Mouse (Mus musculus) forebrain, embryonic 11.5 days (tissue): Measurements from ENCODE around the gene Rtn4ip1. TPM values are rescaled to one million over a fixed set of nuclear protein-coding genes. Genes with fewer than 3 reads are reported as not detected.

Source experiments
- ATAC-seq: fragments of 200-750 bp; cut with Nextera tagmentation; replicated peaks from 2 replicates; pipeline ENCODE4 v1.8.0; 2017; ENCODE audit warnings: moderate TSS enrichment; ENCODE audit not compliant: low FRiP score
- DNase-seq: peaks from one replicate; pipeline ENCODE4 v3.0.0-alpha.2; 2017; ENCODE audit warnings: low spot score
- H3K27ac ChIP-seq: fragments of 300-500 bp; sonication (generic); 2 replicates; pipeline ENCODE4 v1.5.1; 2014; ENCODE audit warnings: low read depth, low read length
- H3K27me3 ChIP-seq: fragments of 300-500 bp; sonication (generic); 2 replicates; pipeline ENCODE4 v1.6.1; 2014; ENCODE audit warnings: mild to moderate bottlenecking, low read length, mixed read lengths; ENCODE audit not compliant: control insufficient read depth, insufficient read depth
- H3K36me3 ChIP-seq: fragments of 300-500 bp; sonication (generic); 2 replicates; pipeline ENCODE4 v1.6.1; 2014; ENCODE audit warnings: mild to moderate bottlenecking, low read length, moderate library complexity, mixed read lengths; ENCODE audit not compliant: control insufficient read depth, insufficient read depth
- H3K4me1 ChIP-seq: fragments of 300-500 bp; sonication (generic); replicated peaks from 2 replicates; pipeline ENCODE4 v1.6.1; 2014; ENCODE audit warnings: low read length, mixed read lengths; ENCODE audit not compliant: control insufficient read depth, insufficient read depth
- H3K4me2 ChIP-seq: fragments of 300-500 bp; sonication (generic); 2 replicates; pipeline ENCODE4 v1.6.1; 2014; ENCODE audit warnings: low read depth, mild to moderate bottlenecking, low read length, moderate library complexity, mixed read lengths; ENCODE audit not compliant: severe bottlenecking
- H3K4me3 ChIP-seq: fragments of 300-500 bp; sonication (generic); 2 replicates; pipeline ENCODE4 v1.5.1; 2014; ENCODE audit warnings: low read depth, low read length
- H3K9ac ChIP-seq: fragments of 300-500 bp; sonication (generic); 2 replicates; pipeline ENCODE4 v1.6.1; 2014; ENCODE audit warnings: low read length
- H3K9me3 ChIP-seq: fragments of 300-500 bp; sonication (generic); 2 replicates; pipeline ENCODE4 v1.6.1; 2016; ENCODE audit warnings: low read length, mixed read lengths; ENCODE audit not compliant: control insufficient read depth
- WGBS: fragments of 180-500 bp; shearing (Covaris S2); extraction: QIAGEN DNeasy Blood & Tissue Kit; methylation state at CpG from one replicate; pipeline ENCODE4 v1.1.7; 2014; 5-methylcytosine and 5-hydroxymethylcytosine counted together
- polyA plus RNA-seq: library from polyadenylated mRNA; unstranded; fragments of >200 nt; fragmentation: Nextera tagmentation; extraction: Ambion mirVana; gene quantifications from 2 replicates; pipeline ENCODE4 v1.2.1, GENCODE M21; 2014

Rtn4ip1 gene
- polyA plus RNA-seq, 1 experiment from 2014 or later, result 20.7 TPM

DNA sequence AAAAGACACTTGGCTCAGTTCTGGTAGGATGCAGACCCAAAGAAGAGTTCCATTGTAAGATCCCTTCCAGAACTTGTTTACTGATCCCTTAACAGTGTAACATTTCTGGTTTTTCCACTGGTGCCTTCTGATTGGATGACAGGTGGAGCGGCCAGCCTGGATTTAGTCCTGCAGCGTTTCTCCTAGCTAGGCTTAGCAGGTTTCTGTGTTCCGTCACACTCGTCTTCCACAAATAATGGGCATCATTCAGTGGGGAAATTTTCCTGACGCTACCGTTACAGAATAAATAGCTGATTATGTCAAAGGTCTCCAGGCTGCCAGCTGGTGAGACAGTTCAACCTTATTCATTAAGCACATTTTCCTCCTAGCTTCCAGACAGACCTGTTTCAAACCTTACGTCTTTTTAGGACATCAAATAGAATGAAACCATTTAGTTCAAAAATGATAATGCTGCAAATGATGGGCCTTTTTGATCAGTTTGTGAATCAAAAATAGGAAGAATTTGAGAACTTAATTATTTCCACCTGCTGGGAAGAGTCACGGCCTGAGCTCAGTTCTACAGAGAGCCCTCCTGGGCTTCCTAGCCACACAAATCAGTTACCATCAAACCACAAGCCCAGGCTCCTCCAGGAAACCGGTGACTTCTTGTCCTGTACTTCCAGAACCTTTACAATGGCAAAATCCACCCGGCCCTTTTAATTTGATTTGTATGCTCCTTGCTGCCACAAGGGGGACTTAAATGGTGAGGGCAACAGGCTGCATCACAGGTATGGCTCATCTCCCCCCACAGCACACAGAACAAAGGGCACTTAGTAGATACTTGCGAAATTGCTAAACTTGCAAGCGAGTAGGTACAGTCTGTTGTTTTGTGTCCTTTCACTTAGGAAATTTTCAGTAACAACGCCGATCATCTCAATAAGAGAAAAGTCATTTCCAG, 100.7 kb downstream of the Rtn4ip1 start:
- WGBS, result 20% methylated on average over 14 of the region's 14 CpGs
- H3K9me3 ChIP-seq, result no peaks in the 10 kb centered on the region
- H3K27me3 ChIP-seq, result peaks cover 52% of the 10 kb centered on the region
- no peaks in the 10 kb centered on the region for H3K36me3 ChIP-seq
- no peak overlapping the region for H3K4me2 ChIP-seq
- H3K9ac ChIP-seq, result no peak overlapping the region
- H3K27ac ChIP-seq, result no peak overlapping the region
- H3K4me1 ChIP-seq, result peaks cover 6% of the 10 kb centered on the region; the same call in 1 of the 2 replicates
- ATAC-seq, result no peak
- no peak overlapping the region for H3K4me3 ChIP-seq
- no peak for DNase-seq

GRCm38 (mm10) chr10:44002995-44003524, 101.5 kb downstream of the Rtn4ip1 start:
- no peaks in the 10 kb centered on the region for H3K9me3 ChIP-seq
- no peak overlapping the region for H3K9ac ChIP-seq
- H3K27ac ChIP-seq, result no peak overlapping the region
- H3K36me3 ChIP-seq, result no peaks in the 10 kb centered on the region
- WGBS, result 3% methylated on average over 11 of the region's 11 CpGs
- H3K4me3 ChIP-seq, result peak overlapping the region; percentile 37
- H3K27me3 ChIP-seq, result peaks cover 54% of the 10 kb centered on the region
- peaks cover 6% of the 10 kb centered on the region; the same call in 1 of the 2 replicates for H3K4me1 ChIP-seq
- DNase-seq (no peak), ATAC-seq (no peak)
- H3K4me2 ChIP-seq, result peak overlapping the region; percentile 60

DNA sequence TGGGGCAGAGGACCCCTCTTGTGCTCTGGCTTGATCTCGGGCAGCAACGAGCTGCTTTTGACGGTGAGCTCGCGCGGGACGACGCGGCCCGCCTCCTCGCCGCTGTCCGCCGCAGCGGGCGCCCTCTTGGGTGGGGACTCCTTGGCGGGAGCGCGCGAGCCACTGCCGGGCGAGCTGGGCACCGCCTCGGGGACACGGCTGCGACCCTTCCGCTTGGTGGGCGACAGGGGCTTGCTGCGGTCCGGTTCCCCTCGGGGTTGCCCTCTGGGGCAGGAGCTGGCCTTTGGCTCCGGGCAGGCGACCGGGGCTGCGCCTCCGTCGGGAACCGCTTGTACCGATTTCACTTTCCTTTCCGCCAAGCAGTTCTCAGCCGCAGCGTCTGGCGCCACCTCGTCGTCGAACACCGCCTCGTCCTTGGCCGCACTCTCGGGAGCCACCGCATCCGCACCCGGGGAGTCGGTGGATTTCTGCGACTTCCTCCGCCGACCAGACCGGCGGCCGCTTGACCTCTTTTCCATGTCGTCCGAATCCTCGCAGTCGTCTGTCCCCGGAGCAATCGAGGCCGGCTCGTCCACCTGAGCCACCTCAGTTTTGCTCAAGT, 102.0 kb downstream of the Rtn4ip1 start:
- H3K4me1 ChIP-seq, result peaks cover 6% of the 10 kb centered on the region; the same call in 1 of the 2 replicates
- H3K27ac ChIP-seq, result no peak overlapping the region
- peaks cover 54% of the 10 kb centered on the region for H3K27me3 ChIP-seq
- peak overlapping the region; percentile 60 for H3K4me2 ChIP-seq
- no peaks in the 10 kb centered on the region for H3K36me3 ChIP-seq
- H3K4me3 ChIP-seq, result peak overlapping the region; percentile 37
- H3K9me3 ChIP-seq, result no peaks in the 10 kb centered on the region
- peak; percentile 72 for DNase-seq
- under 1% methylated on average over 65 of the region's 68 CpGs for WGBS
- H3K9ac ChIP-seq, result peak overlapping the region; percentile 39; the same call in 1 of the 2 replicates
- no peak; the same call in 1 of the 2 replicates for ATAC-seq

DNA sequence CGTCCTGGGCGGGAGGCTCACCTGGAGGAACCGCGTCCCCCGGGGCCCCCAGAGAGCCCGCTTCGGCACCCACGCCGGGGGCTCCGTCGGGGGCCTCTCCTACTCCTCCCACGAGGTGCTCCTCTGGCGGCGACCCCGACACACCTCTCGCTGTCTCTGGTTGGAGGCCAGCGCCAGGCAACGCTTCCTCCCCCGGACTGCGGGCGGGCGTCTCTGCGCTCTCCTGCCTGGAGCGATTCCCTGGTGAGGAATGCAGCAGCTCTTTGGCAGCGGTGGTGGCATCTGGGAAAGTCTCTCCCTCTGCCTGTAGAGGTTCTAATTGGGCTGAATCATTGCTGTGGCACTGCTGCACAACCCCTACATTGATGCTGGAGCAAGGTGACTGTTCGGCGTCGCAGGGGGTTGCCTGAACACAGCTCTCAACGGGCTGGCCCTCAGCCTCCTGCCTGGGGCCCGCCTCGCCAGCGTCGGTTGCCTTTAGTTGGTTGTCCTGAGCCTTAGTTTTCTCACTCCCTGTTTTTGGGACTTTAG, 102.7 kb downstream of the Rtn4ip1 start:
- Histone ChIP-seq H3K9ac (no peak overlapping the region), H3K4me2 (peak overlapping the region; percentile 60)

GRCm38 (mm10) chr10:44005677-44006641, 104.4 kb downstream of the Rtn4ip1 start:
- H3K4me3 ChIP-seq, result peak overlapping the region; percentile 27
- H3K9me3 ChIP-seq, result no peaks in the 10 kb centered on the region
- DNase-seq (peak; percentile 65), ATAC-seq (0 out of 2 replicates have a peak, but pooled peaks have one; percentile 38)
- under 1% methylated on average over 40 of the region's 40 CpGs for WGBS
- H3K27me3 ChIP-seq, result peaks cover 54% of the 10 kb centered on the region
- no peaks in the 10 kb centered on the region for H3K36me3 ChIP-seq
- peak overlapping the region; percentile 56 for H3K4me2 ChIP-seq
- peaks cover 6% of the 10 kb centered on the region; the same call in 1 of the 2 replicates for H3K4me1 ChIP-seq
- no peak overlapping the region for H3K27ac ChIP-seq
- H3K9ac ChIP-seq, result no peak overlapping the region

More for the DNA sequence above, 102.7 kb downstream of the Rtn4ip1 start:
- no peak overlapping the region for H3K27ac ChIP-seq
- H3K27me3 ChIP-seq, result peaks cover 54% of the 10 kb centered on the region
- ATAC-seq (0 out of 2 replicates have a peak, but pooled peaks have one; percentile 33), DNase-seq (peak; percentile 55)
- H3K9me3 ChIP-seq, result no peaks in the 10 kb centered on the region
- H3K4me3 ChIP-seq, result peak overlapping the region; percentile 37
- H3K36me3 ChIP-seq, result no peaks in the 10 kb centered on the region
- under 1% methylated on average over 30 of the region's 33 CpGs for WGBS
- H3K4me1 ChIP-seq, result peaks cover 6% of the 10 kb centered on the region; the same call in 1 of the 2 replicates

Other genes with a start within 250 kb of the Rtn4ip1 start
- gene Qrsl1, start 62 bp upstream of the Rtn4ip1 start, polyA plus RNA-seq, result 26.5 and 29.0 TPM in 2 replicates
- 0.11 and 0.24 TPM in 2 replicates for gene Crybg1, start 247.0 kb downstream of the Rtn4ip1 start, polyA plus RNA-seq